Mouse (Mus musculus) heart, embryonic 11.5 days (tissue): Measurements from ENCODE around the gene Maml1. TPM values are rescaled to one million over a fixed set of nuclear protein-coding genes. Genes with fewer than 3 reads are reported as not detected.

Source experiments
- ATAC-seq: fragments of 200-750 bp; cut with Nextera tagmentation; replicated peaks from 2 replicates; pipeline ENCODE4 v1.8.0; 2017; ENCODE audit warnings: moderate library complexity; ENCODE audit not compliant: insufficient number of reproducible peaks, low FRiP score, low TSS enrichment
- H3K27ac ChIP-seq: fragments of 300-500 bp; sonication (generic); 2 replicates; pipeline ENCODE4 v1.5.1; 2014; ENCODE audit warnings: mild to moderate bottlenecking, low read depth, low read length
- H3K27me3 ChIP-seq: fragments of 300-500 bp; sonication (generic); 2 replicates; pipeline ENCODE4 v1.6.1; 2014; ENCODE audit warnings: mild to moderate bottlenecking, low read length, mixed read lengths; ENCODE audit not compliant: control insufficient read depth, insufficient read depth
- H3K36me3 ChIP-seq: fragments of 300-500 bp; sonication (generic); 2 replicates; pipeline ENCODE4 v1.6.1; 2014; ENCODE audit warnings: mild to moderate bottlenecking, low read length, moderate library complexity, mixed read lengths; ENCODE audit not compliant: control insufficient read depth, insufficient read depth
- H3K4me1 ChIP-seq: fragments of 300-500 bp; sonication (generic); 2 replicates; pipeline ENCODE4 v1.6.1; 2014; ENCODE audit warnings: low read length; ENCODE audit not compliant: control insufficient read depth, insufficient read depth
- H3K4me2 ChIP-seq: fragments of 300-500 bp; sonication (generic); 2 replicates; pipeline ENCODE4 v1.6.1; 2014; ENCODE audit warnings: mild to moderate bottlenecking, moderate library complexity
- H3K4me3 ChIP-seq: fragments of 300-500 bp; sonication (generic); 2 replicates; pipeline ENCODE4 v1.5.1; 2014; ENCODE audit warnings: low read depth, low read length
- H3K9ac ChIP-seq: fragments of 300-500 bp; sonication (generic); 2 replicates; pipeline ENCODE4 v1.6.1; 2014; ENCODE audit warnings: mild to moderate bottlenecking, low read depth, low read length, moderate library complexity
- H3K9me3 ChIP-seq: fragments of 300-500 bp; sonication (generic); replicated peaks from 2 replicates; pipeline ENCODE4 v1.6.1; 2016; ENCODE audit warnings: low read length; ENCODE audit not compliant: control insufficient read depth
- WGBS: fragments of 180-500 bp; shearing (Covaris S2); extraction: QIAGEN DNeasy Blood & Tissue Kit; methylation state at CpG from one replicate; pipeline ENCODE4 v1.1.7; 2014; ENCODE audit not compliant: insufficient replicate concordance; 5-methylcytosine and 5-hydroxymethylcytosine counted together
- microRNA-seq: library from miRNA; unstranded; fragments of <30 nt; microRNA quantifications from one replicate; pipeline ENCODE4, GENCODE M21; 2016; ENCODE audit warnings: borderline number of aligned reads
- polyA plus RNA-seq: library from polyadenylated mRNA; unstranded; fragments of >200 nt; fragmentation: Nextera tagmentation; extraction: Ambion mirVana; gene quantifications from 2 replicates; pipeline ENCODE4 v1.2.1, GENCODE M21; 2014

Maml1 gene
- polyA plus RNA-seq, 1 experiment from 2014 or later = 5.9 TPM

DNA sequence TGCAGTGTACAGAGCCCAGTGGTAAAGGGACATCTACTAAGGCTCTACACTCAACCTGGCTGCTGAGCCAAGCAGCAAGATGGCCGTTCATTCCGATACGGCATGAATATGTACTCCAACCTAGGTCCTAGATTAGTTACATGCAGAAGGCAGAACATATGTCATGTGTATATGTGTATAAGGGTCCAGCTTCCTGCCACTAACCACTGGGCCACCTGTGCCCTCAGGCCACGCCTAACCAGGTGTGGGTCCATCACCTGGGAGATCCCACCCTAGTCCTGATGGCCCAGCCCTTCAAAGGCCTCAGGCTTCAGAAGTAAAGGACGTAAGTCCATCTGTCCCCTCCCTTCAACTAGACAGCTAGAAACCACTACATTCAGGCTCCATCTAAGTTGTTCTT is 84.1 kb downstream of the Maml1 start:
- H3K27me3 ChIP-seq = no peaks in the 10 kb centered on the region
- H3K4me2 ChIP-seq = no peak overlapping the region
- no peaks in the 10 kb centered on the region for H3K9me3 ChIP-seq
- ATAC-seq = no peak
- no peak overlapping the region for H3K27ac ChIP-seq
- no peak overlapping the region for H3K4me3 ChIP-seq
- H3K4me1 ChIP-seq = peaks cover 17% of the 10 kb centered on the region
- no peak overlapping the region for H3K9ac ChIP-seq
- WGBS = 94% methylated on average over 5 of the region's 5 CpGs
- peaks cover 30% of the 10 kb centered on the region for H3K36me3 ChIP-seq

- ATAC-seq = no peak
Observed at GRCm38 (mm10) chr11:50207344-50207743, 84.8 kb downstream of the Maml1 start.

DNA sequence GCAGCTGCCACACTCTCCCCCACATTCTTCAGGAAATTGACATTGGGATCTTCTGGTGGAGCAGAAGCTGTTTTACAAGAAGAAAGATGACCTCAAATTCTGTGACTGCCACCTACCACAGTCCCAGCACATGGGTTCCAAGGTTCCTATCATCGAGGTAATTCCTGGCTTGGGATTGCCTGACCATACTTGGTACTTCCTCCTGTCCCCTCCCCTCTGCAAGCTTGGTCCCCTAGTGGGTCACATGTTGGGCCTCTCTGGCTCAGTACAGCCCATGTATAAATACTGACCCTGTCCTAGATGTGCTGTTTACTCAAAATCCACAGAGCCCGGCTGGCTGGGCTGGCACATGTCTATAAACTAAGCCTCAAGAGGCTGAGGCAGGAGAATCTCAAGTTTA is 86.1 kb downstream of the Maml1 start:
- H3K36me3 ChIP-seq = peaks cover 48% of the 10 kb centered on the region
- 83% methylated on average over 2 of the region's 2 CpGs for WGBS
- no peaks in the 10 kb centered on the region for H3K9me3 ChIP-seq
- H3K27ac ChIP-seq = no peak overlapping the region
- no peak overlapping the region for H3K9ac ChIP-seq
- no peak overlapping the region for H3K4me3 ChIP-seq
- peaks cover 7% of the 10 kb centered on the region for H3K4me1 ChIP-seq
- no peaks in the 10 kb centered on the region for H3K27me3 ChIP-seq
- H3K4me2 ChIP-seq = no peak overlapping the region
- no peak for ATAC-seq

More at GRCm38 (mm10) chr11:50207344-50207743, 84.8 kb downstream of the Maml1 start:
- Histone ChIP-seq H3K36me3 (peaks cover 36% of the 10 kb centered on the region), H3K9ac (no peak overlapping the region), H3K27me3 (no peaks in the 10 kb centered on the region), H3K4me1 (peaks cover 10% of the 10 kb centered on the region), H3K27ac (no peak overlapping the region), H3K4me3 (no peak overlapping the region), H3K9me3 (no peaks in the 10 kb centered on the region), H3K4me2 (no peak overlapping the region)
- WGBS = 94% methylated on average over 14 of the region's 14 CpGs

Small RNA genes lying within 50 kb of the gene (microRNA-seq; reads per million reads assigned to microRNA genes)
- gene Mir6919 = 0.20 reads per million

Other genes starting within 250 kb of the Maml1 start
- gene Tbc1d9b, start 160.9 kb downstream of the Maml1 start, polyA plus RNA-seq = 20.7 and 27.3 TPM in 2 replicates
- 15.3 and 17.6 TPM in 2 replicates for gene Mrnip, start 117.9 kb downstream of the Maml1 start, polyA plus RNA-seq
- gene Sqstm1, start 81.5 kb downstream of the Maml1 start, polyA plus RNA-seq = 159 and 197 TPM in 2 replicates
- gene Mgat4b, start 81.4 kb downstream of the Maml1 start, polyA plus RNA-seq = 14.2 and 14.4 TPM in 2 replicates
- 0.74 TPM in 1 of 2 replicates, not detected in the other for gene Ltc4s, start 53.7 kb downstream of the Maml1 start, polyA plus RNA-seq
- 221 and 236 TPM in 2 replicates for gene Canx, start 33.4 kb upstream of the Maml1 start, polyA plus RNA-seq
- not detected in 2 replicates for gene Cby3, start 62.2 kb upstream of the Maml1 start, polyA plus RNA-seq
- gene Hnrnph1, start 84.7 kb upstream of the Maml1 start, polyA plus RNA-seq = 320 and 342 TPM in 2 replicates
- gene Rufy1, start 138.8 kb upstream of the Maml1 start, polyA plus RNA-seq = 19.5 and 20.0 TPM in 2 replicates